Mouse (Mus musculus) left cerebral cortex, adult 8-10 months (tissue): Measurements from ENCODE around the gene Golt1a. TPM values are rescaled to one million over a fixed set of nuclear protein-coding genes. Genes with fewer than 3 reads are reported as not detected.
A peak's percentile ranks its signal among the peaks of the same experiment; 100 is the strongest.

Source experiments
- DNase-seq, 2 experiments: peaks; one replicate each; pipeline ENCODE4 v3.0.0; 2022; ENCODE audit warnings: low spot score in 2 of 2
- total RNA-seq, 4 experiments: library from RNA; stranded (reverse); gene quantifications; 2 replicates each; pipeline ENCODE4 v1.2.4; 2022

Gene Golt1a
- total RNA-seq = 1 to 10 TPM in 3 of 4 experiments, under 1 TPM in 1; 0.28 to 4.8 (median 2.4) TPM

DNA sequence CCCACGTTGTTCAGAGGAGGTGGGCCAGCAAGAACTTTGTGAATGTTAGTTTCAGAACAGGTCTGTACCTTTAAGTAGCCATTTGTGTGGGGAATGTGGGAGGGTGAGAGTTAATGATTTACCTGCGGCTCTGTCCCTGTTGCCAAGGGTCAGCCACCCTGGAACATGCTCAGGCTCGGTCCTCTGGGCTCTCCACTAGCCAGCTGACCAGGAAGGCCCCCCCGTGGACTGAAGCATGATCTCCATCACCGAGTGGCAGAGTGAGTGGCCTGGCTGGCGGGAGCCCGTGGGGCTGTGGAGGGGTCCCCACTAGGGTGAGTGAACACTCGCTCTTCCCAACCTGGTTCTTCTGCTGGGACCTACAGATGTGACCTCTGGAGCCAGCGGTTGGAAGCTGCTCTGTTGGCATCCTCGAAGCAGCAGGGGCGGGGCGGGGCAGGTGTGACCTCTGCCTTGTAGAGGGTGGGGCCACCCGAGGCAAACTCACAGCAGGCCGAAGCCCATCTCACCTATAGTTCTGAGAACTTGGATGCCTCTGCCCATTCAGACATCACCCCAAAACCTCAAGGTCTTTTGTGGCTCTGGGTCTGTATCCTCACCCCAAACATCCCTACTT lies at the start of gene Golt1a:
Gene Golt1a, plus strand, starts transcription at position 149 of the 616 bp plus-strand sequence.
- no peak for DNase-seq

DNA sequence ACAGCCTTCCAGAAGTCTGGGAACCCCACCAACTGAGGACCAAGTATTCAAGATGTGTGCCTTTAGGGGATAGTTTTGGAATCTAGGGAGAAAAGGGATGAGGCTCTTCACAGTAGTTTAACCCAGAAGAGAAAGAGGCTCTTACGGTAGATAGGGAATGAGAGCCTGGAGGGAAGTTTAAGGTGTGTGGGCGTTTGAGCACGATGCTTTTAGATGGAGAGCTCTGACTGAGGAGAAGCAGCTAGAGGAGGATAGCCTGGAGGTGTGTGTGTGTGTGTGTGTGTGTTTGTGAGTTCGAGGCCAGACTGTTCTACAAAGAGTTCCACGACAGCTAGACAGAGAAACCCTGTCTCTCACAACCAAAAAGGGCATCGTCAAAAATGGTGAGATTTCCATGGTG lies 47.0 kb upstream of the Golt1a start:
- no peak for DNase-seq

GRCm38 (mm10) chr1:133263134-133263533 lies 46.5 kb upstream of the Golt1a start:
- DNase-seq = no peak

- DNase-seq = no peak
Observed at GRCm38 (mm10) chr1:133264367-133264766, 45.2 kb upstream of the Golt1a start.

DNA sequence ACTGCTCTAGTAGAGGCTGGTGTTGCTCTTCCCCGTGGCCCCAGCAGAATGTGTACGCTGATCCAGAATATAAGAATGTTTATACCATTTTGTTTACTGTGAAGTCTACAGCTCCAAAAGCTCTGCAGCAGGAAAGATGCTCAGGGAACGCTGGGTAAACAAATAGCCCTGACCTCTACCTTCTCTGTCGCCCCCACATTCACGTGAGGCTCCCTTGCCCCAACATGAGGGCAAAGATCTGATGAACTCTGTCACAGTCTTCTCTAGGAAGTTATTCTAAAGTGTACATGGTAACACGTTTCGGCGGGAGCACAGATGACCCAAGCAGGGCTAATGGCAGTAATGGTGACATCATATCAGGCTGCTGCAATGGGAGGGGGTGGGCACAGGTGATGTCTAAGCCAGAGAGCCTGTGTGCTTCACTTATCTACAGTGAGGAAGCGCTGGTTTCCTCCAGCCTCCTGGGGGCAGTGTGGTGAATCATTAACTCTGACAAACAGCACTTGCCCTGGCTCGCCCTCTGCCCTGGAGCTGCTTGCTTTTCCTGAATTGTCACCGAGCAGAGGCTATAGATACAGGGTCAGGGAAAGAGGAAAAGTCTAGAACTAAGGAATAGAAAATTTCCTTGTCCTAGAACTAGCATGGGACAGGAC lies 44.4 kb upstream of the Golt1a start:
- DNase-seq = no peak

- DNase-seq = no peak
Observed at GRCm38 (mm10) chr1:133267094-133267493, 42.5 kb upstream of the Golt1a start.

- DNase-seq = peak in 1 of 2 experiments; percentile 46
Observed at GRCm38 (mm10) chr1:133267813-133268492, 41.6 kb upstream of the Golt1a start.

GRCm38 (mm10) chr1:133268503-133268902 lies 41.1 kb upstream of the Golt1a start:
- no peak for DNase-seq

DNA sequence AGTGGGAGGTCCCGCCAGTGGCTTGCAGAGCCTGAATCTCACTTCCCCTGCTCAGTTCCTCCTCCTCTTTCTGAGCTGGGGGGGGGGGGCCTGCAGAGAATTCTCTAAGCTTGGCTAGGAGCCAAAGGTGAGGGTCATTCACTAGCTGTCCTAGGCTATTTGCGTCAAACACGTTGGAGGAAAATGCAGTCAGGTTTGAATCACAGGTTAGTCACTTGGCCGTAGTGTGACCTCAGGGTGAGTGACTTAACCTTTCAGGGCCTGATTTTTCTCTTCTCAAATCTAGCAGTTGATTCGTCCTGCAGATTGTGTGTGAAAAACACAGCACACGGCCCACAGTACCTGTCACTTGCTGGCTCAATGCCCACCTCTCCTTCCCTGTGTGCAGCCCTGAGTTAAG lies 39.3 kb upstream of the Golt1a start:
- DNase-seq = no peak

- no peak for DNase-seq
Observed at GRCm38 (mm10) chr1:133274163-133274562, 35.4 kb upstream of the Golt1a start.

DNA sequence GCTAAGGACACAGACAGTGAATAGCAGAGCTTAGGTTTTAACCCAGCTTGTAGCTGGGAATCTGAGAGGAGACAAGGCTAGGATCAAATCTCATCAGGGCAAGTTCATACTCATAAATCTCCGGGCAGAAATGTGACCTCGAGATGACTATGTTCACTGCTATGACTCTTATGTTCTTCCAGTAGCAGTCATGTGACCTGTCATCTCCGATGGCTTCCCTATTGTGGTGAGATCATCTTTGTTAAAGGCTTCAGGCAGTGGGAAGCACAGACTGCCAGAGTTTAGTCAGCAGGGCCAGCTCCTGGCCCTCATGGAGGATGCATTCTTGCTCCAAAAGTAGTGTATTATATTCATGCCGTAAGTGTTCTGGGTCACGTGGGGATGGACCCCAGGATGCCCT lies 32.6 kb upstream of the Golt1a start:
- DNase-seq = no peak

DNA sequence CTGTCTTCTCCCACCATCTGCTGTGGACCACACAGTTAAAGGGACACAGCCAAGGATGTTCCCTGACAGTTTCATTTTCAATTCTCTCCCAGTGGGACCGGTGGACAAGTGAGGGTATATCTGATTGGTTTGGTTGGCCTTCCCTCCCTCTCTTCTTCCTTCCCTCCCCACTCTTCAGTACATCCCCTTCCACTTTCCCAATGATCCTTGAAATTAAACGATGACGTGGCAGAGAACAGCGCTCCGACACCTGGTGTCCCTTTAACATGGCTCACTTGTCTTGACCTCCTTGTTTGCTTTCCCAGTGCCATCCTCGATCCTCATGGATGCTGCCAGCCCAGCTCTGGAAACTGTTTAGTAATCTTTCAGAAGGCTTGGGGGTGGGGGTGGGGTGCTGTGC lies 31.1 kb upstream of the Golt1a start:
- DNase-seq = no peak

- no peak for DNase-seq
Observed at GRCm38 (mm10) chr1:133278946-133279631, 30.5 kb upstream of the Golt1a start.

DNA sequence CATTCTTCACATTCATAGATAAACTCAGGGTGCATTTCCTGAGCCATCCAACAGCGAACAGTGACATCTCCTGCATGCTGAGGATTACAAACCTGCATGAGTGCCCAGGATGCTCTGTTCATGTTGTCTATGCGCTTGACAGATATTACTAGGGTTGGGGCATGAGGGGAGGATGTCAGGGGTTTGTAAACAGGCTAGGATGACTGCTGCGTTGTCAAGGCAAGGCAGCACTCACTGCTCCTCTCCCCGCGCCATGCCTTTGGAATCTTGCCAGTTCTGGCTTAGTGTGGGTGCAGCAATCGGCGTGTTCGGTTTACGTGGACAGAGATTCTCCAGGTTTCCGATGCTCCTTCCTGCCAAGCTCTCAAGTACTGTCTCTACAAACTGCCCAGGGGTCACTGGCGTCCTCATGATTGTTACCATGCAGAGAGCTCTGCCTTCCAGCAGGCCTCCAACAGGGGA lies 29.9 kb upstream of the Golt1a start:
- peak in 1 of 2 experiments; percentile 45 for DNase-seq

GRCm38 (mm10) chr1:133280537-133280936 lies 29.1 kb upstream of the Golt1a start:
- DNase-seq = no peak

DNA sequence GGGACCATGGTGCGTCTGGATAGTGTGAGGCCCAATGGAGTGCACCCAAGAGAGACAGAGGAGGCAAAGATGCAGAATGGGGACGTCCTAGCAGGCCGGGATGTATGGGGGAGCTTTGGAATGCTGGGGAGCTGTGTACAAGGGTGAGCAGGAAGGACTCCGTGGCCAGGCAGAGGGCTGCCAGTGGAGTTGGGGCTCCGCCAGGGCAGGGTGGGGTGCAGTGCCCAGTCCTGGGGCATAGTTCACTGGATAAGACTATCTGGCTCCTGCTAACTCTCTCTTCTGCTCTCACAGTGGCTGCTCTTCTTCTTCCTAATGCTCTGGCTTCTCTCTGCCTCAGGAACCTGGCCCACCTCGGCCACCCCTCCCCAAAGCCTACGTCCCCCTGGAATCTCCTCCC lies 23.7 kb upstream of the Golt1a start:
- no peak for DNase-seq

- peak in 1 of 2 experiments; percentile 82 for DNase-seq
Observed at GRCm38 (mm10) chr1:133287051-133287450, 22.5 kb upstream of the Golt1a start.

GRCm38 (mm10) chr1:133287880-133288279 lies 21.7 kb upstream of the Golt1a start:
- DNase-seq = no peak

- no peak for DNase-seq
Observed at GRCm38 (mm10) chr1:133291888-133292287, 17.7 kb upstream of the Golt1a start.

- DNase-seq = no peak
Observed at GRCm38 (mm10) chr1:133292608-133293007, 17.0 kb upstream of the Golt1a start.

GRCm38 (mm10) chr1:133296376-133296775 lies 13.2 kb upstream of the Golt1a start:
- DNase-seq = no peak

- DNase-seq = peak in 1 of 2 experiments; percentile 48
Observed at GRCm38 (mm10) chr1:133298816-133299215, 10.8 kb upstream of the Golt1a start.
